Mouse (Mus musculus) lung, adult 10 weeks (tissue): ENCODE measurements around the gene Vmn1r148. TPM values are rescaled to one million over a fixed set of nuclear protein-coding genes. Genes with fewer than 3 reads are reported as not detected.

ENCODE experiments used
- polyA plus RNA-seq: library from polyadenylated mRNA; stranded (reverse); fragments of 350-450 nt; fragmentation: Illumina TruSeq; extraction: RNeasy Lipid Tissue Mini Kit (QIAGEN cat#74804); gene quantifications from one replicate; pipeline ENCODE4 v1.2.3, GENCODE M21; 2014; ENCODE audit warnings: low read depth, low replicate concordance; ENCODE audit not compliant: insufficient read depth

Gene Vmn1r148
- not detected for polyA plus RNA-seq

GRCm38 (mm10) chr7:22413283-22413682 is at the start of gene Vmn1r148:
Gene Vmn1r148 (plus strand): TSS chr7:22413583.

GRCm38 (mm10) chr7:22370939-22371338 is 42.4 kb upstream of the Vmn1r148 start, which contains the start of gene Gm8660:
Gene Gm8660 (minus strand): TSS chr7:22371039.

DNA sequence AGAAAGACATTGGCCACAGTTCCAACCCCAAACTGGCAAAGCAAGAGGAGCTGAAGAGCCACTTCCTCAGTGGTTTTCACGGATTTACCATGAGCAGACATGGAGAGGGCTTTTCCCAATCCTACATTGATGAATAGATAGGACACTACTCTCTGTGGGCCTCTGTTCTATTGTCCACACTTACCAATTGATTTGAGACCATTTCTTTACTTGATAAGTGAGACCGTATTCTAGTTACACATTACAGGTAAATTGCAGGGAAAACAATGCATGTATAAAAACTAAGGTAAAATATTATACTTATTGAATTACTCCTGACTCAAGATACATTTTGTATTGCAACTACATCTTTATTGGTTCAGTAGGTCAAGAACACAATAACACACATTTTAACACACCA is 24.7 kb downstream of the Vmn1r148 start, which contains the start of gene Vmn1r149:
Gene Vmn1r149 (minus strand): TSS at position 101 of the 400 bp plus-strand sequence.

GRCm38 (mm10) chr7:22463975-22464374 is 50.6 kb downstream of the Vmn1r148 start, which contains the start of gene Gm10665:
Gene Gm10665 (minus strand): TSS chr7:22464075.

Other genes with a start within 250 kb of the Vmn1r148 start
- not detected for gene Vmn1r142, start 249.5 kb upstream of the Vmn1r148 start, polyA plus RNA-seq
- not detected for gene Vmn1r143, start 224.2 kb upstream of the Vmn1r148 start, polyA plus RNA-seq
- gene Gm8653, start 212.3 kb upstream of the Vmn1r148 start, polyA plus RNA-seq, result not detected
- gene Gm8453, start 184.1 kb upstream of the Vmn1r148 start, polyA plus RNA-seq, result not detected
- gene Gm4187, start 83.9 kb upstream of the Vmn1r148 start, polyA plus RNA-seq, result not detected
- not detected for gene Gm8660, start 42.5 kb upstream of the Vmn1r148 start, polyA plus RNA-seq
- gene Vmn1r149, start 24.6 kb downstream of the Vmn1r148 start, polyA plus RNA-seq, result not detected
- gene Gm10665, start 50.5 kb downstream of the Vmn1r148 start, polyA plus RNA-seq, result not detected
- gene Vmn1r151, start 86.1 kb downstream of the Vmn1r148 start, polyA plus RNA-seq, result not detected
- not detected for gene Vmn1r152, start 109.4 kb downstream of the Vmn1r148 start, polyA plus RNA-seq
- gene Gm8677, start 121.3 kb downstream of the Vmn1r148 start, polyA plus RNA-seq, result not detected
- gene Gm4201, start 151.8 kb downstream of the Vmn1r148 start, polyA plus RNA-seq, result not detected
- gene Gm4565, start 174.5 kb downstream of the Vmn1r148 start, polyA plus RNA-seq, result not detected
- gene Vmn1r155, start 244.4 kb downstream of the Vmn1r148 start, polyA plus RNA-seq, result not detected